Mouse (Mus musculus) neural tube, embryonic 13.5 days (tissue): ENCODE results near the gene Rgs3. TPM values are rescaled to one million over a fixed set of nuclear protein-coding genes. Genes with fewer than 3 reads are reported as not detected.
A peak's percentile ranks its signal among the peaks of the same experiment; 100 is the strongest.

Experiments
- ATAC-seq: fragments of 200-750 bp; cut with Nextera tagmentation; 2 replicates; pipeline ENCODE4 v1.8.0; 2017; ENCODE audit warnings: low read depth, mild to moderate bottlenecking, moderate TSS enrichment, moderate library complexity
- H3K27ac ChIP-seq: fragments of 300-500 bp; sonication (generic); replicated peaks from 2 replicates; pipeline ENCODE4 v1.5.1; 2015; ENCODE audit warnings: moderate library complexity, mild to moderate bottlenecking, inconsistent platforms
- H3K27me3 ChIP-seq: fragments of 300-500 bp; sonication (generic); 2 replicates; pipeline ENCODE4 v1.6.1; 2015; ENCODE audit warnings: mild to moderate bottlenecking, inconsistent platforms
- H3K36me3 ChIP-seq: fragments of 300-500 bp; sonication (generic); 2 replicates; pipeline ENCODE4 v1.6.1; 2015; ENCODE audit warnings: mild to moderate bottlenecking, inconsistent platforms
- H3K4me1 ChIP-seq: fragments of 300-500 bp; sonication (generic); replicated peaks from 2 replicates; pipeline ENCODE4 v1.6.1; 2015; ENCODE audit warnings: inconsistent platforms
- H3K4me2 ChIP-seq: fragments of 300-500 bp; sonication (generic); 2 replicates; pipeline ENCODE4 v1.6.1; 2015; ENCODE audit warnings: inconsistent platforms, mild to moderate bottlenecking, moderate library complexity
- H3K4me3 ChIP-seq: fragments of 300-500 bp; sonication (generic); 2 replicates; pipeline ENCODE4 v1.5.1; 2015; ENCODE audit warnings: mild to moderate bottlenecking, inconsistent platforms
- H3K9ac ChIP-seq: fragments of 300-500 bp; sonication (generic); 2 replicates; pipeline ENCODE4 v1.6.1; 2015; ENCODE audit warnings: moderate library complexity, mild to moderate bottlenecking, inconsistent platforms
- H3K9me3 ChIP-seq: fragments of 300-500 bp; sonication (generic); 2 replicates; pipeline ENCODE4 v1.6.1; 2016; ENCODE audit warnings: inconsistent platforms
- WGBS: fragments of 180-500 bp; shearing (Covaris S2); methylation state at CpG from one replicate; pipeline ENCODE4 v1.1.7; 2015; 5-methylcytosine and 5-hydroxymethylcytosine counted together
- polyA plus RNA-seq: library from polyadenylated mRNA; unstranded; fragments of >200 nt; fragmentation: Nextera tagmentation; extraction: Ambion mirVana; gene quantifications from 2 replicates; pipeline ENCODE4 v1.2.1, GENCODE M21; 2015

Rgs3 gene
- polyA plus RNA-seq, 1 experiment from 2014 or later: 79.0 TPM

GRCm38 (mm10) chr4:62637856-62638604, 78.4 kb downstream of the Rgs3 start:
- WGBS: 88% methylated on average over 4 of the region's 4 CpGs
- H3K4me3 ChIP-seq: no peak overlapping the region

DNA sequence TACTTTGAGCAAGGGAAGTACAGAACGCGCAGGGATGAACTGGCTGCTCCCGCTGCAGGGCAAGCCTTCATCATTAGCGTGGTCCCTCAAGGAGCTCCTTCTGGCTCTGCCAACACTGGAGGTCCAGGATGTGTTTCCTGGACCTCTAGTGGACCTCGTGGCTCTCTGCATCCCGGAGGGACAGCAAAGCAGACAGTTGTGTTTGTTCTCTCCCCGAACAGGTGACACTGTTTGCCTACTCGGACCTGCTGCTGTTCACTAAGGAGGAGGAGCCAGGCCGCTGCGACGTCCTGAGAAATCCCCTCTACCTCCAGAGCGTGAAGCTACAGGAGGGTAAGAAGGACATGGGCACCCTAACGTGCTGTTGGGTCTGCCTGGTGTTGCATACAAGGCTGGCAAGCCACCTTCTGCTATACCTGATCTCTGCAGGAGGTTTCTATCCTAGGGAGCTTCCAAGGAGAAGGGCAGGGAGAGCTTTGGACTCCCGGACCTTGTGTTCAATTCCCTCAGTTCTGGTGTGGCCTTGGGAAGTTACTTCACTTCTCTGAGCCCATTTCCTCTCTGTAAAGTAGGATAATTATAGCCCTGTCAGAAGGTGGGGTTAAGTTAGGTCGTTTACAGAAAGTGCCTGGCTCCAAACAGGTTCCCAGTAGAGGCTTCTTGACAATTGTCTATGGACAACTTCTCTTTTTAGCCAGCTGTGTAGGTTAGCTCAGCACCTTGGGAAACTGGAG, 81.0 kb downstream of the Rgs3 start:
- H3K27ac ChIP-seq: 0 out of 2 replicates have a peak overlapping the region, but pooled peaks have one; percentile 18

More at GRCm38 (mm10) chr4:62637856-62638604, 78.4 kb downstream of the Rgs3 start:
- no peaks in the 10 kb centered on the region for H3K36me3 ChIP-seq
- no peak overlapping the region for H3K27ac ChIP-seq
- ATAC-seq: no peak
- H3K4me1 ChIP-seq: peaks cover 29% of the 10 kb centered on the region
- no peak overlapping the region for H3K9ac ChIP-seq
- no peak overlapping the region for H3K4me2 ChIP-seq
- no peaks in the 10 kb centered on the region for H3K27me3 ChIP-seq
- H3K9me3 ChIP-seq: no peaks in the 10 kb centered on the region

GRCm38 (mm10) chr4:62641230-62641589, 81.6 kb downstream of the Rgs3 start:
- Histone ChIP-seq H3K4me2 (no peak overlapping the region), H3K4me3 (no peak overlapping the region), H3K9me3 (no peaks in the 10 kb centered on the region), H3K27ac (peak overlapping the region; percentile 72), H3K9ac (no peak overlapping the region), H3K36me3 (no peaks in the 10 kb centered on the region), H3K4me1 (peaks cover 35% of the 10 kb centered on the region), H3K27me3 (no peaks in the 10 kb centered on the region)
- 51% methylated on average over 11 of the region's 11 CpGs for WGBS
- ATAC-seq: no peak

More for the DNA sequence above, 81.0 kb downstream of the Rgs3 start:
- H3K9me3 ChIP-seq: no peaks in the 10 kb centered on the region
- H3K9ac ChIP-seq: no peak overlapping the region
- no peak overlapping the region for H3K4me2 ChIP-seq
- 74% methylated on average over 15 of the region's 15 CpGs for WGBS
- no peak for ATAC-seq
- no peak overlapping the region for H3K4me3 ChIP-seq
- peaks cover 38% of the 10 kb centered on the region for H3K4me1 ChIP-seq
- no peaks in the 10 kb centered on the region for H3K27me3 ChIP-seq
- no peaks in the 10 kb centered on the region for H3K36me3 ChIP-seq

DNA sequence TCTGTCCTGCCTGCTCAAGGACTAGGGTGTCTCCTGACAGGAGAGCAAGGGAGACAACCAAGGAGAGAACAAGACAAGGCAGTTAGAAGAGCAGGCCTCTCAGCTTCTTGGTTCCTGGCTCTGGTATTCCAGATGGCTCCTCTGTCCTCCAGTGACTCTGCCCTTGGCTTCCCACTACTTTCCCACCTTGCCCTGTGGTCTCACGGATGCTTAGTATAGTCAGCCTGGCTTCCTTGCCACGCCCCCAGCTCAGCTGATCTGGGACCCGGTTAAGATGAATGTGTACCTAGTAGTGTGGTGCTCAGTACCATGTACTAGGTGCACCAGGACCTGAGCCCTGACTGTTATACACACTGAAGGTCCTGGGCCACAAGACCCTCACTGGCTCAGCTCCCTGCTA, 82.0 kb downstream of the Rgs3 start:
- Histone ChIP-seq H3K4me1 (peaks cover 34% of the 10 kb centered on the region), H3K27me3 (no peaks in the 10 kb centered on the region), H3K4me2 (no peak overlapping the region), H3K36me3 (0 out of 2 replicates have a peak, but pooled peaks cover 3% of the 10 kb centered on the region), H3K4me3 (no peak overlapping the region), H3K9ac (no peak overlapping the region), H3K27ac (peak overlapping the region; percentile 72), H3K9me3 (no peaks in the 10 kb centered on the region)
- WGBS: 77% methylated on average over 3 of the region's 3 CpGs
- ATAC-seq: no peak

DNA sequence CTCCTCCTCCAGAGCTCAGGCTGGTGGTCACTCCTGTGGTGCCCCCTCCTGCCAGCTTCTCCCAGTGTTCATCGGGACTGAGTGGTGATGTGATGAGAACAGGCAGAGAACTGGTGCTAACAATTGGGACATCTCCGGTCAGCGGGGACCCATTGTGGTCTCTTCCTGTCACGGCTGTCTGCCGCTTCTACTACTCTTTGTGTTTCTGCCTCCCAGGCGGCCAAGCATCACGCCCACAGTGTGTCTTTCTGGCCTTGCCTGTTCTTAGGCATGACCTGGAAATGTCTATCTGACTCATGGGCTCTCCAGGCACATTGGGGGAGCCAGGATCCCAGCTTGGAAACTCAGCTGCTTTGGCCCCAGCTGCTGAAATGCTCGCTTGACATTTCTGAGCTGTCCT, 83.8 kb downstream of the Rgs3 start:
- no peak overlapping the region for H3K9ac ChIP-seq
- H3K27me3 ChIP-seq: no peaks in the 10 kb centered on the region
- H3K4me1 ChIP-seq: peaks cover 34% of the 10 kb centered on the region
- H3K36me3 ChIP-seq: 0 out of 2 replicates have a peak, but pooled peaks cover 4% of the 10 kb centered on the region
- H3K27ac ChIP-seq: peak overlapping the region; percentile 72
- WGBS: 33% methylated on average over 8 of the region's 8 CpGs
- no peak overlapping the region for H3K4me2 ChIP-seq
- no peaks in the 10 kb centered on the region for H3K9me3 ChIP-seq
- no peak overlapping the region for H3K4me3 ChIP-seq
- no peak for ATAC-seq

- Histone ChIP-seq H3K4me2 (no peak overlapping the region), H3K27me3 (no peaks in the 10 kb centered on the region), H3K9ac (no peak overlapping the region), H3K4me3 (no peak overlapping the region), H3K36me3 (0 out of 2 replicates have a peak, but pooled peaks cover 4% of the 10 kb centered on the region), H3K4me1 (peaks cover 34% of the 10 kb centered on the region), H3K9me3 (no peaks in the 10 kb centered on the region), H3K27ac (peak overlapping the region; percentile 72)
- no peak for ATAC-seq
- WGBS: 75% methylated on average over 11 of the region's 11 CpGs
These were observed 84.6 kb downstream of the Rgs3 start for GRCm38 (mm10) chr4:62644031-62644793.

DNA sequence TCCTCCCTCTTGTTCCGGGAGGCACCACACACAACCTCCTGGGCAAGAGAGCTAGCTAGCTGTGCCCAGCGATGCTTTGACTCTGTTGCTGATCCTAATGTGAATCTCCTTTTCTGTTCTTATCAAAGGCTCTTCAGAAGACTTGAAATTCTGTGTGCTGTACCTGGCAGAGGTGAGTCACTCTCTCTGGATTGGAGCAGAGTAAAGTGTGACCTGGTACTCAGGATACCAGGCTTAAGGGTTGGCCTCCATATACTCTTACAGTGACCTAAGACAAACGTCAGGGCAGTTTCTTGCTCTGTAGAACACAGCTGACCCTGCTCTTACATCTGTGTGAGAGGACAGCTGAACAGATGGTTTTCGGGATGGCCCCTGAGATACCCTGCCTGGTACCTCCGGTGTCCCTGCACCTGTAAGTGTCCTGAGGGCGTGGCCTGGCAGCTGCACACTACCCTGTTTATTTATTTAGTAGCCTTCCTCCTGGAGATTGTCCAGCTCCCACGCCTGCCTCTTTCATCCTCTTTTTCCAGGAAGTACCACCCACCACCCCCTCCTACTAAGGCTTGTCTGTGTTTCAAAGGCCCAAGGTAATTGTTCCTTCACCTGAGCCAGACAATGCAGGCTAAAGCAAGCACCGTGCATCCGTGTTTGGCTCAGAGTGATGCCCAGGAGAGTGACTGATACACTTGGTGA, 87.1 kb downstream of the Rgs3 start:
- Histone ChIP-seq H3K9ac (no peak overlapping the region), H3K9me3 (no peaks in the 10 kb centered on the region), H3K4me1 (peaks cover 30% of the 10 kb centered on the region; the same call in 1 of the 2 replicates), H3K27ac (no peak overlapping the region), H3K27me3 (no peaks in the 10 kb centered on the region), H3K36me3 (0 out of 2 replicates have a peak, but pooled peaks cover 4% of the 10 kb centered on the region), H3K4me3 (no peak overlapping the region), H3K4me2 (no peak overlapping the region)
- no peak for ATAC-seq
- WGBS: 71% methylated on average over 9 of the region's 9 CpGs

GRCm38 (mm10) chr4:62648848-62649247, 89.2 kb downstream of the Rgs3 start:
- H3K27ac ChIP-seq: no peak overlapping the region
- peaks cover 13% of the 10 kb centered on the region; the same call in 1 of the 2 replicates for H3K4me1 ChIP-seq
- no peak overlapping the region for H3K4me3 ChIP-seq
- H3K36me3 ChIP-seq: 0 out of 2 replicates have a peak, but pooled peaks cover 4% of the 10 kb centered on the region
- no peaks in the 10 kb centered on the region for H3K27me3 ChIP-seq
- ATAC-seq: no peak
- H3K4me2 ChIP-seq: no peak overlapping the region
- WGBS: 91% methylated on average over 3 of the region's 3 CpGs
- no peaks in the 10 kb centered on the region for H3K9me3 ChIP-seq
- H3K9ac ChIP-seq: no peak overlapping the region

DNA sequence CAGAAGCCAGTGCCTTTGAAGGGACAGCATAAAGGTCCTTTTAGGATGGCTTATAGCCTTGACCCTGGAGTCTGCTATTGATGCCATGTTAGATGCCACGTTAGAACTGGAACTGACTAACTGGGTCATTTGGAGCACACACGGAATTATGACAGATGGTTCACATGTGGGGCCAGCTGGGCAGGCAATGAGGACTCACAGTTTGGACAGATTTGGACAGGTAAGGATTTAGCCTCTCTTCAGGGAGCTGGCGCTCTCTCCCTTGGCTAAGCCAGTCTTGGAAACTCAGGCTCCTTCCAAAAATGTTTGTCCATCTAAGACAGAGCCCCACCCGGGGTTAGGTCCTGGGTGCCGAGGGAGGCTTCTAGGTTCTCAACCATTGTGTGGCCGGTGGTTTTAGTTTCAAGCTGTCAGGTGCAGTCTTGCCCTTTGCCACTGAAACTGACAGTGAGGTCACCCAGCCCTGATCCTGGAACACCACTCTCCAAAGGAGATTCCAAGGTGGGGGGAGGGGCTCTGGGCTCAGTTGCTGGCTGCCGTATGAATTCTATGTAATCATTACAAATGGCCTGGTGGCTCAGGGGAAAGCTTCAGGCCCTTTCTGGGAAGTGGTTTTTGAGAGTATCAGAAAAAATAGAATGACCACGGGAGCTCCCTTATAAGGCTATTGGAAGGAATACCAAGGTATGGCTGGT, 90.0 kb downstream of the Rgs3 start:
- no peak overlapping the region for H3K4me2 ChIP-seq
- 0 out of 2 replicates have a peak, but pooled peaks cover 4% of the 10 kb centered on the region for H3K36me3 ChIP-seq
- H3K9me3 ChIP-seq: no peaks in the 10 kb centered on the region
- H3K9ac ChIP-seq: no peak overlapping the region
- no peak for ATAC-seq
- no peak overlapping the region for H3K4me3 ChIP-seq
- WGBS: 80% methylated on average over 8 of the region's 8 CpGs
- H3K27me3 ChIP-seq: no peaks in the 10 kb centered on the region
- H3K27ac ChIP-seq: no peak overlapping the region
- H3K4me1 ChIP-seq: peaks cover 5% of the 10 kb centered on the region; the same call in 1 of the 2 replicates

- 0 out of 2 replicates have a peak, but pooled peaks cover 4% of the 10 kb centered on the region for H3K36me3 ChIP-seq
- 59% methylated on average over 7 of the region's 7 CpGs for WGBS
- H3K27me3 ChIP-seq: no peaks in the 10 kb centered on the region
- H3K4me1 ChIP-seq: peaks cover 5% of the 10 kb centered on the region; the same call in 1 of the 2 replicates
- no peak overlapping the region for H3K9ac ChIP-seq
- H3K9me3 ChIP-seq: no peaks in the 10 kb centered on the region
- H3K4me3 ChIP-seq: no peak overlapping the region
- no peak for ATAC-seq
- H3K4me2 ChIP-seq: no peak overlapping the region
- no peak overlapping the region for H3K27ac ChIP-seq
These were observed 91.6 kb downstream of the Rgs3 start for GRCm38 (mm10) chr4:62651179-62651760.
